Mouse (Mus musculus) liver, embryonic 11.5 days (tissue): ENCODE data around the gene Zfp668. TPM values are rescaled to one million over a fixed set of nuclear protein-coding genes. Genes with fewer than 3 reads are reported as not detected.

ENCODE experiments used
- ATAC-seq: fragments of 200-750 bp; cut with Nextera tagmentation; replicated peaks from 2 replicates; pipeline ENCODE4 v1.8.0; 2017; ENCODE audit warnings: moderate number of reproducible peaks, mild to moderate bottlenecking, moderate TSS enrichment, moderate library complexity; ENCODE audit not compliant: low FRiP score
- DNase-seq: peaks from one replicate; pipeline ENCODE4 v3.0.0-alpha.2; 2017; ENCODE audit warnings: low spot score
- H3K27ac ChIP-seq: fragments of 300-500 bp; sonication (generic); 2 replicates; pipeline ENCODE4 v1.5.1; 2014; ENCODE audit warnings: mild to moderate bottlenecking, low read depth, low read length, control low read depth
- H3K27me3 ChIP-seq: fragments of 300-500 bp; sonication (generic); replicated peaks from 2 replicates; pipeline ENCODE4 v1.6.1; 2014; ENCODE audit warnings: low read length, mixed read lengths; ENCODE audit not compliant: control insufficient read depth, insufficient read depth
- H3K36me3 ChIP-seq: fragments of 300-500 bp; sonication (generic); 2 replicates; pipeline ENCODE4 v1.6.1; 2014; ENCODE audit warnings: mild to moderate bottlenecking, low read length, moderate library complexity, mixed read lengths; ENCODE audit not compliant: control insufficient read depth, insufficient read depth
- H3K4me1 ChIP-seq: fragments of 300-500 bp; sonication (generic); replicated peaks from 2 replicates; pipeline ENCODE4 v1.6.1; 2014; ENCODE audit warnings: low read length, mixed read lengths; ENCODE audit not compliant: control insufficient read depth, insufficient read depth
- H3K4me2 ChIP-seq: fragments of 300-500 bp; sonication (generic); 2 replicates; pipeline ENCODE4 v1.6.1; 2014; ENCODE audit warnings: mild to moderate bottlenecking, control low read depth, moderate library complexity
- H3K4me3 ChIP-seq: fragments of 300-500 bp; sonication (generic); 2 replicates; pipeline ENCODE4 v1.5.1; 2014; ENCODE audit warnings: low read depth, low read length, control low read depth
- H3K9ac ChIP-seq: fragments of 300-500 bp; sonication (generic); 2 replicates; pipeline ENCODE4 v1.6.1; 2014; ENCODE audit warnings: low read depth, low read length, control low read depth
- H3K9me3 ChIP-seq: fragments of 300-500 bp; sonication (generic); 2 replicates; pipeline ENCODE4 v1.6.1; 2016; ENCODE audit warnings: low read length, inconsistent platforms, mixed read lengths; ENCODE audit not compliant: control insufficient read depth
- WGBS: fragments of 180-500 bp; shearing (Covaris S2); extraction: QIAGEN DNeasy Blood & Tissue Kit; methylation state at CpG from one replicate; pipeline ENCODE4 v1.1.7; 2014; 5-methylcytosine and 5-hydroxymethylcytosine counted together
- polyA plus RNA-seq: library from polyadenylated mRNA; unstranded; fragments of >200 nt; fragmentation: Nextera tagmentation; extraction: Ambion mirVana; gene quantifications from 2 replicates; pipeline ENCODE4 v1.2.1, GENCODE M21; 2014

Gene Zfp668
- polyA plus RNA-seq, 1 experiment from 2014 or later = 15.9 TPM

- Histone ChIP-seq H3K4me3 (no peak overlapping the region), H3K27ac (no peak overlapping the region), H3K4me1 (peaks cover 9% of the 10 kb centered on the region), H3K4me2 (no peak overlapping the region), H3K9ac (no peak overlapping the region), H3K9me3 (no peaks in the 10 kb centered on the region), H3K27me3 (no peaks in the 10 kb centered on the region), H3K36me3 (peaks cover 8% of the 10 kb centered on the region; the same call in 1 of the 2 replicates)
- WGBS = 91% methylated on average over 12 of the region's 12 CpGs
- DNase-seq = no peak
- ATAC-seq = no peak
Observed at GRCm38 (mm10) chr7:127915293-127915692, 38.7 kb upstream of the Zfp668 start.

- DNase-seq (no peak), ATAC-seq (no peak)
- Histone ChIP-seq H3K4me1 (peaks cover 9% of the 10 kb centered on the region), H3K4me3 (peak overlapping the region; percentile 78), H3K27me3 (no peaks in the 10 kb centered on the region), H3K36me3 (peaks cover 25% of the 10 kb centered on the region), H3K27ac (peak overlapping the region; percentile 54; the same call in 1 of the 2 replicates), H3K9me3 (no peaks in the 10 kb centered on the region), H3K9ac (peak overlapping the region; percentile 75), H3K4me2 (peak overlapping the region; percentile 78)
- WGBS = 11% methylated on average over 4 of the region's 4 CpGs
Observed at GRCm38 (mm10) chr7:127912938-127913337, 36.3 kb upstream of the Zfp668 start.

- Histone ChIP-seq H3K9ac (peak within 1 kb of the TSS; percentile 75), H3K27ac (peak within 1 kb of the TSS; percentile 54), H3K4me2 (peak within 1 kb of the TSS; percentile 78), H3K4me1 (peaks cover 9% of the 10 kb centered on the region), H3K9me3 (no peaks in the 10 kb centered on the region), H3K4me3 (peak within 1 kb of the TSS; percentile 78), H3K36me3 (peaks cover 31% of the 10 kb centered on the region), H3K27me3 (no peaks in the 10 kb centered on the region)
- ATAC-seq (peak; percentile 96), DNase-seq (peak; percentile 95)
- WGBS = under 1% methylated on average over 40 of the region's 40 CpGs
Observed at GRCm38 (mm10) chr7:127912190-127912871, 35.7 kb upstream of the Zfp668 start, which contains the start of gene Kat8. Gene Kat8 (plus strand): TSS chr7:127912516.

- no peak overlapping the region for H3K4me3 ChIP-seq
- H3K9ac ChIP-seq = no peak overlapping the region
- ATAC-seq (no peak), DNase-seq (no peak)
- 82% methylated on average over 4 of the region's 4 CpGs for WGBS
- no peak overlapping the region for H3K4me2 ChIP-seq
- no peaks in the 10 kb centered on the region for H3K9me3 ChIP-seq
- H3K27me3 ChIP-seq = no peaks in the 10 kb centered on the region
- H3K27ac ChIP-seq = no peak overlapping the region
- peaks cover 44% of the 10 kb centered on the region for H3K36me3 ChIP-seq
- H3K4me1 ChIP-seq = peaks cover 15% of the 10 kb centered on the region
Observed at GRCm38 (mm10) chr7:127908656-127909055, 32.0 kb upstream of the Zfp668 start.

GRCm38 (mm10) chr7:127907939-127908338 lies 31.3 kb upstream of the Zfp668 start:
- H3K9ac ChIP-seq = no peak overlapping the region

GRCm38 (mm10) chr7:127903971-127904796 lies 27.6 kb upstream of the Zfp668 start, which contains the start of gene Bckdk:
Gene Bckdk (plus strand): TSS chr7:127904082.
- no peaks in the 10 kb centered on the region for H3K9me3 ChIP-seq
- DNase-seq (peak; percentile 83), ATAC-seq (peak; percentile 86)
- H3K9ac ChIP-seq = peak within 1 kb of the TSS; percentile 96
- peaks cover 25% of the 10 kb centered on the region for H3K4me1 ChIP-seq
- H3K27ac ChIP-seq = peak within 1 kb of the TSS; percentile 83
- H3K4me2 ChIP-seq = peak within 1 kb of the TSS; percentile 97
- peak within 1 kb of the TSS; percentile 86 for H3K4me3 ChIP-seq
- WGBS = 8% methylated on average over 38 of the region's 38 CpGs
- H3K27me3 ChIP-seq = no peaks in the 10 kb centered on the region
- peaks cover 37% of the 10 kb centered on the region for H3K36me3 ChIP-seq

More at GRCm38 (mm10) chr7:127907939-127908338, 31.3 kb upstream of the Zfp668 start:
- no peak for DNase-seq
- no peak overlapping the region for H3K4me2 ChIP-seq
- no peak for ATAC-seq
- no peak overlapping the region for H3K4me3 ChIP-seq
- no peak overlapping the region for H3K27ac ChIP-seq
- 91% methylated on average over 12 of the region's 12 CpGs for WGBS
- peaks cover 44% of the 10 kb centered on the region for H3K36me3 ChIP-seq
- H3K4me1 ChIP-seq = peaks cover 11% of the 10 kb centered on the region
- H3K27me3 ChIP-seq = no peaks in the 10 kb centered on the region
- H3K9me3 ChIP-seq = no peaks in the 10 kb centered on the region

- peaks cover 14% of the 10 kb centered on the region for H3K36me3 ChIP-seq
- H3K27me3 ChIP-seq = no peaks in the 10 kb centered on the region
- DNase-seq (no peak), ATAC-seq (no peak)
- H3K4me2 ChIP-seq = no peak overlapping the region
- H3K9me3 ChIP-seq = no peaks in the 10 kb centered on the region
- no peak overlapping the region for H3K27ac ChIP-seq
- WGBS = 49% methylated on average over 2 of the region's 2 CpGs
- H3K4me3 ChIP-seq = no peak overlapping the region
- H3K9ac ChIP-seq = no peak overlapping the region
- peaks cover 29% of the 10 kb centered on the region for H3K4me1 ChIP-seq
Observed at GRCm38 (mm10) chr7:127901772-127902171, 25.1 kb upstream of the Zfp668 start.

GRCm38 (mm10) chr7:127899997-127900396 lies 23.4 kb upstream of the Zfp668 start:
- Histone ChIP-seq H3K9ac (0 out of 2 replicates have a peak overlapping the region, but pooled peaks have one; percentile 3), H3K9me3 (no peaks in the 10 kb centered on the region), H3K4me3 (no peak overlapping the region), H3K27ac (peak overlapping the region; percentile 62), H3K4me1 (peaks cover 29% of the 10 kb centered on the region), H3K27me3 (no peaks in the 10 kb centered on the region), H3K36me3 (no peaks in the 10 kb centered on the region; the same call in 1 of the 2 replicates), H3K4me2 (peak overlapping the region; percentile 46)
- WGBS = 16% methylated on average over 7 of the region's 7 CpGs
- no peak for ATAC-seq
- no peak for DNase-seq
